27 mouse cellular contexts compared by ENCODE assay signal in genomic region chr2:140698585-140698984, GRCm38 (mm10). TPM values are rescaled to one million over a fixed set of nuclear protein-coding genes. Genes with fewer than 3 reads are reported as not detected.
DNase-seq lines count a peak whose midpoint lies in the region; ATAC-seq lines count a peak whose summit lies in the region.
"Had no signal": no experiment of that assay in that cellular context is flagged by ENCODE, and none has a peak within 500 bp of the region (broad histone marks: within the 10 kb centered on the region; RNA-seq: fewer than 3 reads in every experiment).

No protein-coding gene starts in this region.

- no peak for ATAC-seq in heart, embryonic 12.5 days (ENCODE audit: insufficient number of reproducible peaks, low FRiP score)
- ATAC-seq: liver, embryonic 12.5 days had no signal

- H3K27me3 ChIP-seq in heart, embryonic 12.5 days (replicated peaks), result no peaks in the 10 kb centered on the region
- no peaks in the 10 kb centered on the region for H3K27me3 ChIP-seq in limb, embryonic 10.5 days (ENCODE audit: low read depth, poor library complexity, severe bottlenecking)
- H3K27me3 ChIP-seq: embryonic facial prominence, embryonic 12.5 days; kidney, embryonic 15.5 days; liver, embryonic 12.5 days; midbrain, embryonic 12.5 days; neural tube, embryonic 15.5 days had no signal

- H3K9me3 ChIP-seq in heart, embryonic 12.5 days (replicated peaks), result no peaks in the 10 kb centered on the region
- no peaks in the 10 kb centered on the region for H3K9me3 ChIP-seq in limb, embryonic 10.5 days (replicated peaks)
- H3K9me3 ChIP-seq: embryonic facial prominence, embryonic 12.5 days; heart, embryonic 10.5 days; kidney, embryonic 15.5 days; liver, embryonic 12.5 days; midbrain, embryonic 12.5 days; neural tube, embryonic 15.5 days had no signal

- 59% methylated on average over 3 of the region's 3 CpGs for WGBS in heart, embryonic 12.5 days
- WGBS in limb, embryonic 10.5 days, result 26% methylated on average over 3 of the region's 3 CpGs

- no peak overlapping the region for H3K4me3 ChIP-seq in heart, embryonic 12.5 days
- H3K4me3 ChIP-seq in limb, embryonic 10.5 days, result no peak overlapping the region
- H3K4me3 ChIP-seq: embryonic facial prominence, embryonic 12.5 days; gastrocnemius, adult 2 months; heart, embryonic 10.5 days; kidney, embryonic 15.5 days; left cerebral cortex, adult 2 months; liver, embryonic 12.5 days; midbrain, embryonic 12.5 days; neural tube, embryonic 15.5 days had no signal

- no peak overlapping the region for H3K9ac ChIP-seq in heart, embryonic 12.5 days
- H3K9ac ChIP-seq: embryonic facial prominence, embryonic 12.5 days; kidney, embryonic 15.5 days; liver, embryonic 12.5 days; midbrain, embryonic 12.5 days; neural tube, embryonic 15.5 days had no signal

- no peaks in the 10 kb centered on the region for H3K36me3 ChIP-seq in heart, embryonic 12.5 days
- no peaks in the 10 kb centered on the region for H3K36me3 ChIP-seq in limb, embryonic 10.5 days
- H3K36me3 ChIP-seq: embryonic facial prominence, embryonic 12.5 days; heart, embryonic 10.5 days; kidney, embryonic 15.5 days; liver, embryonic 12.5 days; midbrain, embryonic 12.5 days; neural tube, embryonic 15.5 days had no signal

- peaks cover 17% of the 10 kb centered on the region for H3K4me1 ChIP-seq in heart, embryonic 12.5 days (replicated peaks)
- peaks cover 36% of the 10 kb centered on the region for H3K4me1 ChIP-seq in limb, embryonic 10.5 days
- H3K4me1 ChIP-seq: kidney, embryonic 15.5 days; liver, embryonic 12.5 days; neural tube, embryonic 15.5 days had no signal

- DNase-seq in embryo, embryonic 10.5 days (ENCODE audit: low spot score), result peak; percentile 35
- DNase-seq in embryo, embryonic 10 days (ENCODE audit: low spot score), result no peak
- DNase-seq in heart, adult 11 months, result peak; percentile 31
- DNase-seq in adipocyte (ENCODE audit: low spot score), result peak; percentile 12
- DNase-seq in limb, embryonic 10.5 days (ENCODE audit: low spot score), result no peak
- no peak for DNase-seq in layer of hippocampus, postnatal 25 days (ENCODE audit: extremely low spot score in 1 of 2, low spot score in 1 of 2)
- no peak for DNase-seq in cerebellum, adult 8-10 months
- DNase-seq: adrenal gland, postnatal 36 days; cerebellum, adult 18-20 months; cerebellum, postnatal 25 days; gastrocnemius, adult 2 months; kidney, adult 11 months; kidney, postnatal 4 days; layer of hippocampus, adult 9-11 months; lung, adult 18-20 months; lung, postnatal 10 days; right cerebral cortex, adult 18-20 months; right cerebral cortex, postnatal 4 days; thymus, postnatal 25 days had no signal

- no peak overlapping the region for H3K27ac ChIP-seq in heart, embryonic 12.5 days (ENCODE audit: poor library complexity, severe bottlenecking)
- peak overlapping the region; percentile 85 for H3K27ac ChIP-seq in limb, embryonic 10.5 days
- H3K27ac ChIP-seq: embryonic facial prominence, embryonic 12.5 days; gastrocnemius, adult 2 months; heart, embryonic 10.5 days; kidney, embryonic 15.5 days; left cerebral cortex, adult 2 months; liver, embryonic 12.5 days; midbrain, embryonic 12.5 days; neural tube, embryonic 15.5 days had no signal

- H3K4me2 ChIP-seq in heart, embryonic 12.5 days, result no peak overlapping the region
- H3K4me2 ChIP-seq: embryonic facial prominence, embryonic 12.5 days; kidney, embryonic 15.5 days; liver, embryonic 12.5 days; midbrain, embryonic 12.5 days; neural tube, embryonic 15.5 days had no signal

RNA-seq across cellular contexts. Expression of gene Flrt3, which starts 27.3 kb away (rescaled TPM):
- 37.1 and 40.3 TPM in 2 replicates for polyA plus RNA-seq in heart, embryonic 12.5 days (2016; fragmentation: Nextera tagmentation; extraction: Ambion mirVana)
- polyA plus RNA-seq in limb, embryonic 10.5 days (2016; fragmentation: Nextera tagmentation; extraction: Ambion mirVana), result 60.7 and 69.3 TPM in 2 replicates
- 10 to 100 TPM; 35.8 to 39.0 TPM for total RNA-seq in layer of hippocampus, postnatal 25 days (2021)

Comparison
In these comparisons a context has a peak if more than half of its experiments do, and no peak if none do; other contexts are left out.
1. DNase-seq: peak in embryo, embryonic 10.5 days (single experiment), heart, adult 11 months (single experiment) and adipocyte (single experiment); none in embryo, embryonic 10 days (single experiment), limb, embryonic 10.5 days (single experiment), layer of hippocampus, postnatal 25 days (0 of 2) and cerebellum, adult 8-10 months (single experiment).